Mouse (Mus musculus) stomach, postnatal 0 days (tissue): ENCODE measurements around the gene Arpp21. TPM values are rescaled to one million over a fixed set of nuclear protein-coding genes. Genes with fewer than 3 reads are reported as not detected.

ENCODE experiments used
- ATAC-seq: fragments of 200-750 bp; cut with Nextera tagmentation; 2 replicates; pipeline ENCODE4 v1.8.0; 2017; ENCODE audit not compliant: low FRiP score, low TSS enrichment
- DNase-seq: peaks from one replicate; pipeline ENCODE4 v3.0.0-alpha.2; 2016; ENCODE audit warnings: low spot score
- H3K27ac ChIP-seq: fragments of 300-500 bp; sonication (generic); replicated peaks from 2 replicates; pipeline ENCODE4 v1.5.1; 2014; ENCODE audit warnings: mild to moderate bottlenecking, control low read depth
- H3K27me3 ChIP-seq: fragments of 300-500 bp; sonication (generic); 2 replicates; pipeline ENCODE4 v1.6.1; 2014; ENCODE audit warnings: low read length; ENCODE audit not compliant: control insufficient read depth, insufficient read depth
- H3K36me3 ChIP-seq: fragments of 300-500 bp; sonication (generic); 2 replicates; pipeline ENCODE4 v1.6.1; 2014; ENCODE audit warnings: low read length, mixed read lengths; ENCODE audit not compliant: control insufficient read depth, insufficient read depth
- H3K4me1 ChIP-seq: fragments of 300-500 bp; sonication (generic); replicated peaks from 2 replicates; pipeline ENCODE4 v1.6.1; 2014; ENCODE audit warnings: antibody characterized with exemption; ENCODE audit not compliant: control insufficient read depth, insufficient read depth
- H3K4me2 ChIP-seq: fragments of 300-500 bp; sonication (generic); replicated peaks from 2 replicates; pipeline ENCODE4 v1.6.1; 2014; ENCODE audit warnings: low read depth, mild to moderate bottlenecking, control low read depth, moderate library complexity
- H3K4me3 ChIP-seq: fragments of 300-500 bp; sonication (generic); 2 replicates; pipeline ENCODE4 v1.5.1; 2014; ENCODE audit warnings: low read depth, low read length, control low read depth
- H3K9ac ChIP-seq: fragments of 300-500 bp; sonication (generic); 2 replicates; pipeline ENCODE4 v1.6.1; 2014; ENCODE audit warnings: mild to moderate bottlenecking, low read length, control low read depth, mixed read lengths
- H3K9me3 ChIP-seq: fragments of 300-500 bp; sonication (generic); 2 replicates; pipeline ENCODE4 v1.6.1; 2016; ENCODE audit warnings: low read length; ENCODE audit not compliant: control insufficient read depth
- CTCF ChIP-seq: IDR thresholded peaks from 2 replicates; pipeline ENCODE4 v1.5.1; 2016; ENCODE audit warnings: antibody characterized with exemption, low read depth, mild to moderate bottlenecking, moderate library complexity
- EP300 ChIP-seq: optimal IDR thresholded peaks from 2 replicates; pipeline ENCODE3; 2016; ENCODE audit warnings: antibody characterized with exemption
- WGBS: fragments of 180-500 bp; shearing (Covaris S2); extraction: QIAGEN DNeasy Blood & Tissue Kit; methylation state at CpG from one replicate; pipeline ENCODE4 v1.1.7; 2014; 5-methylcytosine and 5-hydroxymethylcytosine counted together
- polyA plus RNA-seq: library from polyadenylated mRNA; unstranded; fragments of >200 nt; fragmentation: Nextera tagmentation; extraction: Ambion mirVana; gene quantifications from 2 replicates; pipeline ENCODE4 v1.2.1, GENCODE M21; 2015

Gene Arpp21
- polyA plus RNA-seq, 1 experiment from 2014 or later, result 1.2 TPM

- no peak overlapping the region for H3K4me3 ChIP-seq
- no peak overlapping the region for H3K27ac ChIP-seq
- no peak overlapping the region for H3K4me2 ChIP-seq
- TF ChIP-seq CTCF, result no peak
- TF ChIP-seq EP300, result no peak
- DNase-seq (no peak), ATAC-seq (no peak)
- no peaks in the 10 kb centered on the region for H3K9me3 ChIP-seq
- no peak overlapping the region for H3K9ac ChIP-seq
- H3K27me3 ChIP-seq, result no peaks in the 10 kb centered on the region
- no peaks in the 10 kb centered on the region for H3K4me1 ChIP-seq
- H3K36me3 ChIP-seq, result no peaks in the 10 kb centered on the region
- 73% methylated on average over 3 of the region's 3 CpGs for WGBS
These were observed 134.7 kb downstream of the Arpp21 start for GRCm38 (mm10) chr9:112100841-112101595.

- TF ChIP-seq CTCF (no peak), EP300 (no peak)
- H3K4me2 ChIP-seq, result no peak overlapping the region
- H3K27me3 ChIP-seq, result no peaks in the 10 kb centered on the region
- no peak for ATAC-seq
- H3K27ac ChIP-seq, result no peak overlapping the region
- no peak overlapping the region for H3K9ac ChIP-seq
- WGBS, result 29% methylated on average over 6 of the region's 6 CpGs
- H3K4me1 ChIP-seq, result no peaks in the 10 kb centered on the region
- no peaks in the 10 kb centered on the region for H3K9me3 ChIP-seq
- no peak overlapping the region for H3K4me3 ChIP-seq
- no peaks in the 10 kb centered on the region for H3K36me3 ChIP-seq
- no peak for DNase-seq
These were observed 137.5 kb downstream of the Arpp21 start for GRCm38 (mm10) chr9:112098267-112098666.

GRCm38 (mm10) chr9:112095708-112096107 is 140.0 kb downstream of the Arpp21 start:
- Histone ChIP-seq H3K4me1 (no peaks in the 10 kb centered on the region), H3K4me3 (no peak overlapping the region), H3K36me3 (no peaks in the 10 kb centered on the region), H3K27me3 (no peaks in the 10 kb centered on the region), H3K9ac (no peak overlapping the region), H3K4me2 (no peak overlapping the region), H3K27ac (no peak overlapping the region), H3K9me3 (no peaks in the 10 kb centered on the region)
- ATAC-seq (no peak), DNase-seq (no peak)
- TF ChIP-seq EP300 (no peak), CTCF (no peak)
- WGBS, result 60% methylated on average over 5 of the region's 5 CpGs

- no peak overlapping the region for H3K4me2 ChIP-seq
- no peaks in the 10 kb centered on the region for H3K9me3 ChIP-seq
- no peak overlapping the region for H3K4me3 ChIP-seq
- WGBS, result 82% methylated on average over 2 of the region's 2 CpGs
- H3K36me3 ChIP-seq, result no peaks in the 10 kb centered on the region
- H3K4me1 ChIP-seq, result no peaks in the 10 kb centered on the region
- TF ChIP-seq CTCF (no peak), EP300 (no peak)
- DNase-seq (no peak), ATAC-seq (no peak)
- H3K27ac ChIP-seq, result no peak overlapping the region
- H3K27me3 ChIP-seq, result no peaks in the 10 kb centered on the region
- no peak overlapping the region for H3K9ac ChIP-seq
These were observed 140.5 kb downstream of the Arpp21 start for GRCm38 (mm10) chr9:112095198-112095597.

- no peak for DNase-seq
- Histone ChIP-seq H3K27ac (no peak overlapping the region), H3K4me1 (no peaks in the 10 kb centered on the region), H3K9ac (no peak overlapping the region), H3K4me3 (no peak overlapping the region), H3K36me3 (no peaks in the 10 kb centered on the region), H3K9me3 (no peaks in the 10 kb centered on the region), H3K4me2 (no peak overlapping the region), H3K27me3 (no peaks in the 10 kb centered on the region)
- no peak for ATAC-seq
- 80% methylated on average over 2 of the region's 2 CpGs for WGBS
- TF ChIP-seq CTCF, result no peak
These were observed 156.8 kb downstream of the Arpp21 start for GRCm38 (mm10) chr9:112078903-112079302.

- TF ChIP-seq EP300, result no peak
- Histone ChIP-seq H3K27me3 (no peaks in the 10 kb centered on the region), H3K4me1 (no peaks in the 10 kb centered on the region), H3K9ac (no peak overlapping the region), H3K36me3 (no peaks in the 10 kb centered on the region), H3K9me3 (no peaks in the 10 kb centered on the region), H3K27ac (no peak overlapping the region), H3K4me3 (no peak overlapping the region), H3K4me2 (no peak overlapping the region)
- ATAC-seq, result no peak
- no peak for DNase-seq
- 64% methylated on average over 4 of the region's 4 CpGs for WGBS
These were observed 157.3 kb downstream of the Arpp21 start for GRCm38 (mm10) chr9:112078453-112078852.
